Mouse (Mus musculus) neural tube, embryonic 11.5 days (tissue): Measurements from ENCODE around the gene Rnf187. TPM values are rescaled to one million over a fixed set of nuclear protein-coding genes. Genes with fewer than 3 reads are reported as not detected.
A peak's percentile ranks its signal among the peaks of the same experiment; 100 is the strongest.
"Not testable (repeated sequence)": the region's sequence is repeated elsewhere in the genome, so short reads cannot be mapped to it uniquely, and the experiment has no call there.

ENCODE experiments used
- ATAC-seq: fragments of 200-750 bp; cut with Nextera tagmentation; 2 replicates; pipeline ENCODE4 v1.8.0; 2017; ENCODE audit warnings: moderate number of reproducible peaks, mild to moderate bottlenecking, moderate TSS enrichment, moderate library complexity; ENCODE audit not compliant: insufficient read depth, low FRiP score, low TSS enrichment
- DNase-seq: peaks from one replicate; pipeline ENCODE4 v3.0.0-alpha.2; 2015; ENCODE audit warnings: low spot score
- H3K27ac ChIP-seq: fragments of 300-500 bp; sonication (generic); 2 replicates; pipeline ENCODE4 v1.5.1; 2014; ENCODE audit warnings: low read depth, mild to moderate bottlenecking, low read length
- H3K27me3 ChIP-seq: fragments of 300-500 bp; sonication (generic); 2 replicates; pipeline ENCODE4 v1.6.1; 2014; ENCODE audit warnings: mild to moderate bottlenecking, low read length, mixed read lengths; ENCODE audit not compliant: control insufficient read depth, insufficient read depth
- H3K36me3 ChIP-seq: fragments of 300-500 bp; sonication (generic); 2 replicates; pipeline ENCODE4 v1.6.1; 2014; ENCODE audit warnings: mild to moderate bottlenecking, low read length, moderate library complexity, mixed read lengths; ENCODE audit not compliant: control insufficient read depth, insufficient read depth
- H3K4me1 ChIP-seq: fragments of 300-500 bp; sonication (generic); 2 replicates; pipeline ENCODE4 v1.6.1; 2014; ENCODE audit warnings: low read length, mixed read lengths; ENCODE audit not compliant: control insufficient read depth, insufficient read depth
- H3K4me2 ChIP-seq: fragments of 300-500 bp; sonication (generic); 2 replicates; pipeline ENCODE4 v1.6.1; 2014; ENCODE audit warnings: low read depth, mild to moderate bottlenecking, moderate library complexity
- H3K4me3 ChIP-seq: fragments of 300-500 bp; sonication (generic); 2 replicates; pipeline ENCODE4 v1.5.1; 2014; ENCODE audit warnings: low read depth, low read length
- H3K9ac ChIP-seq: fragments of 300-500 bp; sonication (generic); 2 replicates; pipeline ENCODE4 v1.6.1; 2014; ENCODE audit warnings: mild to moderate bottlenecking, low read length
- H3K9me3 ChIP-seq: fragments of 300-500 bp; sonication (generic); 2 replicates; pipeline ENCODE4 v1.6.1; 2016; ENCODE audit warnings: low read length; ENCODE audit not compliant: control insufficient read depth
- WGBS: fragments of 180-500 bp; shearing (Covaris S2); extraction: QIAGEN DNeasy Blood & Tissue Kit; methylation state at CpG from one replicate; pipeline ENCODE4 v1.1.7; 2014; 5-methylcytosine and 5-hydroxymethylcytosine counted together
- polyA plus RNA-seq: library from polyadenylated mRNA; unstranded; fragments of >200 nt; fragmentation: Nextera tagmentation; extraction: Ambion mirVana; gene quantifications from 2 replicates; pipeline ENCODE4 v1.2.1, GENCODE M21; 2014

The Rnf187 gene
- polyA plus RNA-seq, 1 experiment from 2014 or later: 493 TPM

DNA sequence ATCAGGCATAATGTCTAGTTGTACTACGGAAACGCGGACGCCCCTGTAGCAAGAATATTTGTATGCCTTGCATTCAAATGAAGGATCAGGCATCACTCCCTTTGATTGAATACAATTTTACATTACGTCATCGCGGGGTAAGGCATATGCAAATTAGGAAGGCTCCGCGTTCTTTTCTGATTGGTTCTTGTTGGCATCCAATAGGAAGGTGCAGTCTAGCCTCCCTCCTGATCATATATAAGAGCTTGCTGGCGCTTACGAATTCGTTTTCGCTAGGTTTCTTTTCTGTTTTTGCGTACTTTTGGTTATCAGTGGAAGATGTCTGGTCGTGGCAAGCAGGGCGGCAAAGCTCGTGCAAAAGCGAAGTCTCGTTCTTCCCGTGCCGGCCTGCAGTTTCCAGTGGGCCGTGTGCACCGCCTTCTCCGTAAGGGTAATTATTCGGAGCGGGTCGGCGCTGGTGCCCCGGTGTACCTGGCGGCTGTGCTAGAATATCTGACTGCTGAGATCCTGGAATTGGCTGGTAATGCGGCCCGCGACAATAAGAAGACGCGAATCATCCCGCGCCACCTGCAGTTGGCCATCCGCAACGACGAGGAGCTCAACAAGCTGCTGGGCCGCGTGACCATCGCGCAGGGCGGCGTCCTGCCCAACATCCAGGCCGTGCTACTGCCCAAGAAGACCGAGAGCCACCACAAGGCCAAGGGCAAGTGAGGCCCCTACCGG lies 15.9 kb upstream of the Rnf187 start, which contains the start of the genes Hist3h2a and Trim17:
Gene Hist3h2a (plus strand): TSS at position 266 of the 723 bp plus-strand sequence.
Gene Trim17 (plus strand): TSS at position 266 of the 723 bp plus-strand sequence.
- Histone ChIP-seq H3K9me3 (no peaks in the 10 kb centered on the region), H3K4me3 (peak within 1 kb of the TSS; percentile 86), H3K27ac (peak within 1 kb of the TSS; percentile 86), H3K4me2 (peak within 1 kb of the TSS; percentile 89), H3K4me1 (peaks cover 23% of the 10 kb centered on the region), H3K9ac (peak within 1 kb of the TSS; percentile 93), H3K27me3 (no peaks in the 10 kb centered on the region), H3K36me3 (no peaks in the 10 kb centered on the region)
- WGBS: under 1% methylated on average over 46 of the region's 49 CpGs
- peak; percentile 85 for DNase-seq
- ATAC-seq: peak; percentile 86

DNA sequence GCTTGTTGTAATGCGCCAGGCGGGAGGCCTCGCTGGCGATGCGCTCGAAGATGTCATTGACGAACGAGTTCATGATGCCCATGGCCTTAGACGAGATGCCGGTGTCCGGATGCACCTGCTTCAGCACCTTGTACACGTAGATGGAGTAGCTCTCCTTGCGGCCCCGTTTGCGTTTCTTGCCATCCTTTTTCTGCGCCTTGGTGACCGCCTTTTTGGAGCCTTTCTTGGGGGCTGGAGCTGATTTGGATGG lies 15.4 kb upstream of the Rnf187 start:
- peak; percentile 42 for ATAC-seq
- Histone ChIP-seq H3K4me2 (peak overlapping the region; percentile 58), H3K9ac (peak overlapping the region; percentile 64), H3K27ac (peak overlapping the region; percentile 86), H3K4me1 (peaks cover 23% of the 10 kb centered on the region), H3K4me3 (peak overlapping the region; percentile 86)
- not testable (repeated sequence) for H3K27me3 ChIP-seq, DNase-seq, H3K36me3 ChIP-seq, H3K9me3 ChIP-seq
- 0% methylated on average over 11 of the region's 17 CpGs for WGBS

DNA sequence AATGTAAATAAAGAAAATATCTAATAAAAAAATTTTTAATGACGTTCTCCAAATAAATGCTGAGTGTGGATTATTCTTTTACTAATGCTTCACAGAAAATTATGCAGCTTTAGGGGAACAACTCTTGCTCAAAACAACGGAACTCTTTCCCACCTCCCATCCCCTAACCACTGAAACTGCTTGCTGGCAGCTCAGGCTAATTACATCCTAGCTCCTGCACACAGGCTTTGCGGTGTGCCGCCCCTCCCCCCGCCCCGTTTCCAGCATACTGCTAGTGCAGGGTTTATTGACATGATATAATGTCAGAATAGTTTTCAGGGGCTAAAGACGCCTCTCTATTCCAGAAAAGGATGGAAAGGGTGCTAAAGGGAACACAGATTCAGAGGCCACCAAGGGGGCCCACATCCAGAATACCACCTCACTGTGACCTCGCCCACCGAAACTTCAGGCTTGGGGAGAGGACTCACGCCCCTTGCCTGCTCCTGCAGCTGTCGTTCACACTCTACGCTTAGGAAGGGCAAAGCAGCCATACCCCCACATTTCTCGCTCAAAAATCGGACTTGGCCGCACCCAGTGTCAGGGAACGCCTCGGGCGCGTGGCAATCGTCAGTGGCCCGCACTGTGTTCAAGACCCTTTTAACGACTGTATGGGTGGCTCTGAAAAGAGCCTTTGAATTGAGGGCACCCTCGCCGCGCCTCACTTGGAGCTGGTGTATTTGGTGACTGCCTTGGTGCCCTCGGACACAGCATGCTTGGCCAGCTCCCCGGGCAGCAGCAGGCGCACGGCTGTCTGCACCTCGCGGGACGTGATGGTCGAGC lies 14.8 kb upstream of the Rnf187 start:
- peaks cover 23% of the 10 kb centered on the region for H3K4me1 ChIP-seq

DNA sequence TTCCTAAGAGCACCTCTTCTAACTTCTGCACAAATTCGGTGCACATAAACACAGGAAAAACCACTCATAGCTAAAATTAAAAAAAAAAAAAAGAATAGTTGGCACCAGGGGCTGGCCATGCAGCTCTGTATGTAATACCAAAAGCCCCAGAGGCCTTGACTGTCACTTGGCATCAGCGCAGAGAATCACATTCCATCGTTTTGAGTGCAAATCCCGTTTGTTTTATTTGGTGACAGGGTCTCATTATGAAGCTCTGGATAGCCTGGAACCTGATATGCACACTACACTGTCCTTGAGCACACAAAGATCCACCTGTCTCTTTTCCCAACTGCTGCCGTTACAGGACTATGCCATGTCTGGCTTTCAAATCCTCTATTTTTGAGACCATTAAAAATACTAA lies 12.5 kb upstream of the Rnf187 start:
- H3K27ac ChIP-seq: no peak overlapping the region
- DNase-seq (no peak), ATAC-seq (no peak)
- peaks cover 8% of the 10 kb centered on the region; the same call in 1 of the 2 replicates for H3K4me1 ChIP-seq
- H3K9me3 ChIP-seq: no peaks in the 10 kb centered on the region
- no peak overlapping the region for H3K9ac ChIP-seq
- H3K27me3 ChIP-seq: no peaks in the 10 kb centered on the region
- H3K4me3 ChIP-seq: no peak overlapping the region
- WGBS: 78% methylated on average over 5 of the region's 5 CpGs
- H3K4me2 ChIP-seq: no peak overlapping the region
- H3K36me3 ChIP-seq: no peaks in the 10 kb centered on the region

More for the DNA sequence above, 14.8 kb upstream of the Rnf187 start:
- Histone ChIP-seq H3K4me2 (peak overlapping the region; percentile 58), H3K27ac (peak overlapping the region; percentile 86), H3K4me3 (peak overlapping the region; percentile 86), H3K9ac (peak overlapping the region; percentile 64), H3K27me3 (no peaks in the 10 kb centered on the region), H3K9me3 (no peaks in the 10 kb centered on the region), H3K36me3 (no peaks in the 10 kb centered on the region)
- WGBS: under 1% methylated on average over 32 of the region's 33 CpGs
- peak; percentile 70 for DNase-seq
- peak; percentile 5 for ATAC-seq

DNA sequence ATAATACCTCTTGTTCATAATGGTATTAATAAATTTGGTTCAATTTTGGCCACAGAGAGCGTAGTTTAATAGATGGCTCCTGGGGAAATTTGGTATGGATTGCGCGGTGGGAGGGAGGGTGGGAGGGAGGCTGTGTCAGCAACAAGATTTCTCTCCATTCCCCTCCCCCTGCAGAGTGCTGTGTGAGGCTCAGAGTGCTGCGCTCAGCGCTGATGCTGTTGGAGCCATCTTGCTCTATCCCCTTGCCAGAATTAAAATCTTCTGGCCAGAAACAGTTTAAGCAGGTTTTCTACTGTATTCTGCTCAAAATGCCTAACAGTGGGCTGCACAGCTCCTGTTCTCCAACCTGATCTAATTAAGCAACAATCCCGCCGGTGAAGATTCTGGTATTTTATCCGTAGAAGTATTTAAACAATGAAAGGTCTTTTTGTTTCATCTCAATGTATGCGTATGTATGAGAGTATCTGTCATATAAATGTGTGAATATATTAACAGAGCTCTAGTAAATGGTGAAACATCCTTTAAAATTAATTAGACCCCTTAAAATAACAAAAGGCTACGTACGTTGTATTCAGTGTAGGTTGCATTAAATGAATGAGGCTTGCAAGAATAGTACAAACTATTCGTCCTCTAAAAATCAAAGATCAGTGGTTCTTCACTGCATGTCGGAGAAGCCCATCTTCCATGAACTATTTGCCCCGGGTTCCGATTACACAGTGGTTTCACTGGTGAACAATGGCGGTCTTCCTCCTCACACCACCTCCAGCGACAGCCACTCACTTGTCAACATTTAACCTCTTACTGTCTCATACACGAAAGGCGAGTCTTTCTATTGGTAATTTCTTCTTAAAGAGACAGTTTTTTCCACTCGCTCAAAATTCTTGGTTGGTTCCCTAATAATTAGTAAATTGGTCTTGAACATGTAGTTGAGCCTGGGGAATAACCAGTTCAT lies 11.0 kb upstream of the Rnf187 start:
- Histone ChIP-seq H3K4me2 (peak overlapping the region; percentile 76), H3K27ac (peak overlapping the region; percentile 97), H3K27me3 (no peaks in the 10 kb centered on the region), H3K36me3 (no peaks in the 10 kb centered on the region), H3K9me3 (no peaks in the 10 kb centered on the region), H3K4me1 (peaks cover 4% of the 10 kb centered on the region; the same call in 1 of the 2 replicates), H3K4me3 (peak overlapping the region; percentile 54), H3K9ac (peak overlapping the region; percentile 85)
- peak; percentile 29; the same call in 1 of the 2 replicates for ATAC-seq
- DNase-seq: peak; percentile 77
- WGBS: 8% methylated on average over 20 of the region's 20 CpGs

DNA sequence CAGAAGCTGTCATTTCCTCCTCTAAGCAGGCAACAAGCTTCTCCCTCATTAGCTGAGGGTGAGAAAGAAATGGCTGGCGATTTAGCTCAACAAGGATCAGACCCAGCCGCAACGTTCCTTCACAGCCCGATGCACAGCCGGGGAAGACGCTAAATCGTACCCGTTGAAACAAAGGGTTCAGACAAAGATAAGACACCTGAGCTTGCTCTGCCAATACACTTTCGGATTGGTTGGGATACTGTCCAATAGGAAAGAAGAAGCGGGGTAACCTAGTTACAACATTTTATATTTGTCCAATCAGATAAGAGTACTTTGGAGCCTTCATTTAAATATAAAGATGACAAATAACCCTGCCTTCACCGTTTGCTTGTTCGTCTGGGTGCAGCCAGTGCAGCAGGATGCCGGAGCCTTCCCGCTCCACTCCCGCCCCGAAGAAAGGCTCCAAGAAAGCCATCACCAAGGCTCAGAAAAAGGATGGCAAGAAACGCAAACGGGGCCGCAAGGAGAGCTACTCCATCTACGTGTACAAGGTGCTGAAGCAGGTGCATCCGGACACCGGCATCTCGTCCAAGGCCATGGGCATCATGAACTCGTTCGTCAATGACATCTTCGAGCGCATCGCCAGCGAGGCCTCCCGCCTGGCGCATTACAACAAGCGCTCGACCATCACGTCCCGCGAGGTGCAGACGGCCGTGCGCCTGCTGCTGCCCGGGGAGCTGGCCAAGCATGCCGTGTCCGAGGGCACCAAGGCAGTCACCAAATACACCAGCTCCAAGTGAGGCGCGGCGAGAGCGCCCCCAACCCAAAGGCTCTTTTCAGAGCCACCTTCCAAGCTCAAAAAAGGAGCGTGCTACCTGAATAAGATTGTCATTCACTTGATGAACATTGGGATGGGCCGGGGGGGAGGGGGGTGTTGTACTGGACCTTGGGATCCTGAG lies 10.1 kb upstream of the Rnf187 start, which contains the start of gene Hist3h2ba:
Gene Hist3h2ba (plus strand): TSS at position 379 of the 938 bp plus-strand sequence.
- Histone ChIP-seq H3K9ac (peak within 1 kb of the TSS; percentile 85), H3K36me3 (no peaks in the 10 kb centered on the region), H3K27ac (peak within 1 kb of the TSS; percentile 97), H3K27me3 (no peaks in the 10 kb centered on the region), H3K4me1 (peaks cover 4% of the 10 kb centered on the region; the same call in 1 of the 2 replicates), H3K4me2 (peak within 1 kb of the TSS; percentile 76), H3K4me3 (peak within 1 kb of the TSS; percentile 54), H3K9me3 (no peaks in the 10 kb centered on the region)
- DNase-seq (peak; percentile 84), ATAC-seq (peak; percentile 92)
- WGBS: under 1% methylated on average over 45 of the region's 48 CpGs

DNA sequence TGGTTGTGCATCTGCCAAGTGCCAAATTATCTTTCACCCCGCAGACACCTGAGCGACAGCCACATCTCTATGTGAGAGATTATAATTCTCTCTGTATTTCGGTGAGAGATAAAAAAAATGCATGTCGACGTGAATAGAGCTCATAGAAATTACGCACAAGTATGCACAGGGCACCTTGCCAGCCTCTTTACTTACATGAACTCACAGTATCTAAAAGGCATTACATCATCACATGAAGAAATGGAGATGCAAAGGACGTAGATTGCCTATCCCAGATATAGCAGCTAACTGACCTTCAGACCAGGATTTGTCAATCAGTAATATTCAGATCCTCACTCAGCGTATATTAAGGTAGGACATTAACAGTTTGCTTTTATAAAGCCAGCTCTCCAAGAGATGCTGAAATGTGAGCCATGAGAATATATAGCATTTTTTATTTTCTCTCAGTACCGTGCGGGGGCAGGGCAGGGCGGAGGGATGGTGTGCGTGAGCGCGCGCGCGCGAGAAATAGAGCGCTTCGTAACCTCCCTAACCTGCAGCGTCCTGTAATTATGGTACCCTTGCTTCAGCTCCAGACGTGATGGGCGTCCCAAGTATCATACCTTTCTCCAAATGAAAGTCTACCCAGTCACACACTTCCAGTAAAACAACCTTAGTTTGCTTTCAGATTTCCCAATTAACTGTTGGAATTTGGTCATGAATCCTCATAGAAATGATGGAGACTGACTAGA lies 9.2 kb upstream of the Rnf187 start:
- Histone ChIP-seq H3K9ac (peak overlapping the region; percentile 62), H3K4me2 (peak overlapping the region; percentile 76), H3K4me3 (peak overlapping the region; percentile 54), H3K9me3 (no peaks in the 10 kb centered on the region), H3K27me3 (no peaks in the 10 kb centered on the region), H3K27ac (peak overlapping the region; percentile 91), H3K36me3 (no peaks in the 10 kb centered on the region), H3K4me1 (peaks cover 2% of the 10 kb centered on the region; the same call in 1 of the 2 replicates)
- WGBS: 19% methylated on average over 23 of the region's 23 CpGs
- DNase-seq (no peak), ATAC-seq (peak; percentile 24; the same call in 1 of the 2 replicates)
